Mouse (Mus musculus) erythroblast, embryonic 14.5 days (primary cell): ENCODE measurements at regions not wholly inside any gene's neighbourhood (a gene's known extent, or its start where the extent isn't known, plus 50 kb on each side); places are given as distances from the start of the nearest gene placed in this dataset.

Experiments used
- GATA1 ChIP-seq: IDR thresholded peaks from 2 replicates; pipeline ENCODE4 v1.6.1; 2012; ENCODE audit warnings: low read length, inconsistent platforms, mixed read lengths
- TAL1 ChIP-seq: IDR thresholded peaks from 3 replicates; pipeline ENCODE4 v1.6.1; 2012; ENCODE audit warnings: low read length, inconsistent platforms, mixed read lengths

DNA sequence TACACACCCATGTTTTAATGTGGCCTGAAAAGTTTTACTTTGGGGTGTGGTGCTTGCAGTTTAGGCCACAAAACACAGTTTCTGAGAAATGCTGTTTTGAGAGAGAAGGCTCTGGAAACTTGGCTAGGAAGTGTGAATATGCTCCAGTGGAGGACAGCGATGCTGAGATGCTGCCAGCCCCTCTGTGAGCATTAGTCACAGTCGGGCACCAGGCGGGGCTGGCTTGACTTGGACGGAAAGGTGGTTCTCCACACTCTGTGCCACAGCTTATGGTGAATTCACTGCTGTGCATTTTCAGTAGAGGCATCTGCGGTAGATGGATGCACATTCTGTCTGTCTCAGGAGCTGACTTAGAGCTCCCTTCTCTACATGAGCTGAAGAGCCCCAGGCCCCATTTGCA is 326.0 kb downstream of the 1500009L16Rik start:
- TF ChIP-seq GATA1 (no peak), TAL1 (no peak)
